Mouse (Mus musculus) cerebellum, adult 2 months (tissue): Measurements from ENCODE around the gene Emilin2.

Source experiments
- CTCF ChIP-seq: fragments of 200-500 bp; IDR thresholded peaks from 2 replicates; pipeline ENCODE4 v1.5.1; 2011; ENCODE audit warnings: low read depth, mild to moderate bottlenecking, control low read depth, low read length, moderate library complexity, borderline replicate concordance; ENCODE audit not compliant: insufficient read depth
- POLR2A ChIP-seq: fragments of 200-500 bp; IDR thresholded peaks from 2 replicates; pipeline ENCODE4 v1.6.1; 2011; ENCODE audit warnings: low read length, control low read depth, borderline replicate concordance; ENCODE audit not compliant: insufficient read depth

DNA sequence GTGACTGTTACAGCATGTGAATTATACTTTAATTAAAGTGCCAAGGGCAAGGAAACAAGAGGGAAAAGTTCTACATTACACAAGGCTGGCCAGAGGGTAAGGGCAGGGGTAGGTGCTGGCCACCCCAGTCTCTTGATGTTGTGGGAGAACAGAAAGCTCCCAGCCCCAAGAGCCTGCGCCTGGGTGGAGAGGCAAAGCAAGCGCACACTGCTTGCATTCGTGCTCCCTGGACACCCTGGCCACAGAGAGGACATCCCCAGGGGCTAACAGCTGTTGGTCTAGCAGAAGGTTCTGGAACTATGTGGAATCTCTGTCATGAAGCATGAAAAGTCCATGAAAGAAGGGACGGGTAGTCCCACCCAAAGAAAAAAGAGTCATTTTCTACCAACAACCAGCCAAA is 5.1 kb downstream of the Emilin2 start:
- TF ChIP-seq POLR2A (no peak), CTCF (no peak)
